Mouse (Mus musculus): Measurements from ENCODE around the gene Apom. TPM values are rescaled to one million over a fixed set of nuclear protein-coding genes. Genes with fewer than 3 reads are reported as not detected.
"Not testable (repeated sequence)": the region's sequence is repeated elsewhere in the genome, so short reads cannot be mapped to it uniquely, and the experiment has no call there.

Gene Apom
- polyA plus RNA-seq, 1 experiment from 2014 or later, result 0.15 TPM

GRCm38 (mm10) chr17:35133517-35133916, 1.7 kb upstream of the Apom start:
- DNase-seq (ENCODE audit: low read depth, low spot score) (no peak), ATAC-seq (no peak)
- ChIA-PET POLR2A (no interaction called here), CTCF (no interaction called here)
- in situ Hi-C loops (cut with MboI; ENCODE audit: low pct_unique_long_range_greater_than_20kb), result loop anchor here (25.0 kb wide), 1 partner anchor 496 kb away; the partner anchor contains the start of genes Atf6b, Fkbpl, Ppt2 and Prrt1
- no peaks in the 10 kb centered on the region for H3K27me3 ChIP-seq
- TF ChIP-seq CTCF (IDR thresholded peaks at IDR 0.05), result no peak

DNA sequence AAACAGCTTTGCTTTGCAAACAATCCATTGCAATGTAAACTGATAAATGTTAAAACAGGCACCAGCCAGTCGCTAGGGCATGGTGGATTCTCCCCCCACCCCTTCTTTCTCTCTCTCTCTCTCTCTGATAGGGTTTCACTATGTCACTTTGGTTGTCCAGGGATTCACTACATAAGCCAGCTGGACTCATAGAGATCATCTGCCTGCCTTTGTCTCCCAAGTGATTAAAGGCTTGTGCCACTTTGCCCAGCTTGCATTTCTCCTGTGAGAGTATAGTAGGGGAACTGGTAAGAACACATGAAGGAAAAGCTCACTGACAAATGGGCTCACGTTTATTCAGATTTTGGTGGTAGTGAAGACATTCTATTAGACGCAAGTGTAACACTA, 317 bp upstream of the Apom start:
- no peak for TF ChIP-seq CTCF (IDR thresholded peaks at IDR 0.05)
- ATAC-seq (no peak), DNase-seq (ENCODE audit: low read depth, low spot score) (no peak)
- H3K27me3 ChIP-seq, result no peaks in the 10 kb centered on the region
- ChIA-PET CTCF (no interaction called here), POLR2A (no interaction called here)
- in situ Hi-C loops (cut with MboI; ENCODE audit: low pct_unique_long_range_greater_than_20kb), result loop anchor here (25.0 kb wide), 1 partner anchor 495 kb away; the partner anchor contains the start of genes Atf6b, Fkbpl, Ppt2 and Prrt1

GRCm38 (mm10) chr17:35131038-35131437, 812 bp downstream of the Apom start:
- CTCF ChIA-PET, result no interaction called here
- TF ChIP-seq CTCF (IDR thresholded peaks at IDR 0.05), result no peak
- no peak for DNase-seq (ENCODE audit: low read depth, low spot score)
- in situ Hi-C loops (cut with MboI; ENCODE audit: low pct_unique_long_range_greater_than_20kb), result loop anchor here (25.0 kb wide), 1 partner anchor 494 kb away; the partner anchor contains the start of genes Atf6b, Fkbpl, Ppt2 and Prrt1
- POLR2A ChIA-PET, result no interaction called here
- H3K27me3 ChIP-seq, result no peaks in the 10 kb centered on the region
- ATAC-seq, result no peak

- no peak for TF ChIP-seq CTCF (IDR thresholded peaks at IDR 0.05)
- ChIA-PET POLR2A (interaction anchor here (0.6 to 0.7 kb wide), 2 partner anchors 19 to 131 kb away, joined by 3 to 7 read pairs; no protein-coding TSS in a partner anchor), CTCF (interaction anchor here (1.4 kb wide), 1 partner anchor 14 kb away, joined by 3 read pairs; no protein-coding TSS in a partner anchor)
- ATAC-seq (no peak), DNase-seq (ENCODE audit: low read depth, low spot score) (no peak)
- in situ Hi-C loops (cut with MboI; ENCODE audit: low pct_unique_long_range_greater_than_20kb), result loop anchor here (25.0 kb wide), 1 partner anchor 492 kb away; the partner anchor contains the start of genes Atf6b, Fkbpl, Ppt2 and Prrt1
- no peaks in the 10 kb centered on the region for H3K27me3 ChIP-seq
Measured at GRCm38 (mm10) chr17:35128996-35129395, 2.9 kb downstream of the Apom start.

DNA sequence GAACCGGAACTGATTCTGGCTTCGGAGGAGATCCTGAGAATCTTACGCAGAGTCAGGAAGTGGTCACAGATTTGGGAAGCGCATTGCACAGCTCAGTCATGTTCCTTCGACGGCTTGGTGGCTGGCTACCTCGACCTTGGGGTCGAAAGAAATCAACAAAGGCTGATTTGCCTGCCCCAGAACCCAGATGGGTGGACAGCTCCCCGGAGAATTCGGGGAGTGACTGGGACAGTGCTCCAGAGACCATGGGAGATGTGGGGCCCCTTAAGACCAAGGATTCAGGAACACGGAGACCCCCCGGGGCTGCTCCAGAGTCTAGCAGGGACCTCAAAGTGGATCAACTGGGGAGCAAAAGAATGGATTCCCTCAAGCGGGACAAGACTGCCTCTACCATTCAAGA, 4.8 kb downstream of the Apom start:
- H3K27me3 ChIP-seq, result no peaks in the 10 kb centered on the region
- no peak for TF ChIP-seq CTCF (IDR thresholded peaks at IDR 0.05)
- in situ Hi-C loops (cut with MboI; ENCODE audit: low pct_unique_long_range_greater_than_20kb), result loop anchor here (25.0 kb wide), 1 partner anchor 490 kb away; the partner anchor contains the start of genes Atf6b, Fkbpl, Ppt2 and Prrt1
- DNase-seq (ENCODE audit: low read depth, low spot score) (no peak), ATAC-seq (no peak)
- POLR2A ChIA-PET, result interaction anchor here (1.5 kb wide), 1 partner anchor 79 kb away, joined by 3 read pairs; no protein-coding TSS in a partner anchor
- CTCF ChIA-PET, result interaction anchor here (1.2 to 2.1 kb wide), 2 partner anchors 11 to 36 kb away, joined by 6 to 11 read pairs; no protein-coding TSS in a partner anchor

GRCm38 (mm10) chr17:35126206-35126611, 5.6 kb downstream of the Apom start, which contains the start of gene D17H6S53E:
TSS of gene D17H6S53E (plus strand) at chr17:35126373.
- POLR2A ChIA-PET, result interaction anchor here (0.6 to 1.5 kb wide), 5 partner anchors 10 to 116 kb away, joined by 3 to 4 read pairs (median 3); partner anchors contain the start of gene Ddx39b

DNA sequence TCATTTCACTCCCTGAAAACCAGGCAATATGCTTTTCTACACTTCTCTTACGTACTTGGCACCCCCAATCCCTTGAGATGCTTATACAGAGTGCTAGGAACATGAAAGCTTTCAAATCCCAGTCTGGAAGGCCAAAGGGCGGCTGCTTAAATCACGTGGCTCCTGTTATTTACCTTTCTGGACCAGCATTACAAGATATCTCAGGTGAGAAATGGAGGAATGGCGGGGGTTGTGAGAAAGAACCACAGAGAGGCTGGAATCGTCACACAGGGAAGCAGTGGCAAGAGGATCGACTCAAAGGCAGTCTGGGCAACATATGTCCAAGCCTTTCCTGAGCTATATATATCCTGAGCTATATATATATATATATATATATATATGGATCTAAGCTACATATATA, 6.3 kb downstream of the Apom start:
- no peak for ATAC-seq
- no peaks in the 10 kb centered on the region for H3K27me3 ChIP-seq
- no peak for TF ChIP-seq CTCF (IDR thresholded peaks at IDR 0.05)
- POLR2A ChIA-PET, result interaction anchor here (0.6 to 1.5 kb wide), 3 partner anchors 31 to 116 kb away, joined by 3 to 4 read pairs (median 3); partner anchors contain the start of gene Ddx39b
- CTCF ChIA-PET, result interaction anchor here (0.9 to 2.1 kb wide), 4 partner anchors 10 to 37 kb away, joined by 3 to 11 read pairs (median 5); partner anchors contain the start of gene Ly6g5b
- in situ Hi-C loops (cut with MboI; ENCODE audit: low pct_unique_long_range_greater_than_20kb), result loop anchor here (25.0 kb wide), 1 partner anchor 488 kb away; the partner anchor contains the start of genes Atf6b, Fkbpl, Ppt2 and Prrt1
- DNase-seq (ENCODE audit: low read depth, low spot score), result no peak

More at GRCm38 (mm10) chr17:35126206-35126611, 5.6 kb downstream of the Apom start, which contains the start of gene D17H6S53E:
- no peak for TF ChIP-seq CTCF (IDR thresholded peaks at IDR 0.05)
- H3K27me3 ChIP-seq, result no peaks in the 10 kb centered on the region
- in situ Hi-C loops (cut with MboI; ENCODE audit: low pct_unique_long_range_greater_than_20kb), result loop anchor here (25.0 kb wide), 1 partner anchor 489 kb away; the partner anchor contains the start of genes Atf6b, Fkbpl, Ppt2 and Prrt1
- ATAC-seq (peak; percentile 40), DNase-seq (ENCODE audit: low read depth, low spot score) (no peak)
- CTCF ChIA-PET, result interaction anchor here (0.9 to 2.1 kb wide), 3 partner anchors 10 to 36 kb away, joined by 4 to 11 read pairs (median 6); partner anchors contain the start of gene Ly6g5b

- no peak for TF ChIP-seq CTCF (IDR thresholded peaks at IDR 0.05)
- in situ Hi-C loops (cut with MboI; ENCODE audit: low pct_unique_long_range_greater_than_20kb), result loop anchor here (25.0 kb wide), 1 partner anchor 488 kb away; the partner anchor contains the start of genes Atf6b, Fkbpl, Ppt2 and Prrt1
- H3K27me3 ChIP-seq, result no peaks in the 10 kb centered on the region
- ChIA-PET POLR2A (interaction anchor here (0.6 kb wide), 1 partner anchor 227 kb away, joined by 12 read pairs; the partner anchor contains the start of genes C2 and Ehmt2), CTCF (interaction anchor here (0.9 to 2.1 kb wide), 2 partner anchors 13 to 18 kb away, joined by 3 to 11 read pairs; no protein-coding TSS in a partner anchor)
- ATAC-seq (no peak), DNase-seq (ENCODE audit: low read depth, low spot score) (no peak)
Measured at GRCm38 (mm10) chr17:35125081-35125480, 6.8 kb downstream of the Apom start.

GRCm38 (mm10) chr17:35124261-35124896, 7.5 kb downstream of the Apom start:
- ATAC-seq; DNase-seq (ENCODE audit: low read depth, low spot score); in situ Hi-C loops (cut with MboI; ENCODE audit: low pct_unique_long_range_greater_than_20kb); H3K27me3 ChIP-seq: not testable (repeated sequence)
- ChIA-PET CTCF (interaction anchor here (0.9 to 2.1 kb wide), 2 partner anchors 14 to 18 kb away, joined by 3 to 11 read pairs; no protein-coding TSS in a partner anchor), POLR2A (interaction anchor here (0.6 kb wide), 1 partner anchor 226 kb away, joined by 12 read pairs; the partner anchor contains the start of genes C2 and Ehmt2)

- CTCF ChIA-PET; POLR2A ChIA-PET; DNase-seq (ENCODE audit: low read depth, low spot score); in situ Hi-C loops (cut with MboI; ENCODE audit: low pct_unique_long_range_greater_than_20kb); H3K27me3 ChIP-seq; ATAC-seq: not testable (repeated sequence)
Measured at GRCm38 (mm10) chr17:35123287-35123686, 8.6 kb downstream of the Apom start.
